Mouse (Mus musculus): Measurements from ENCODE around the gene Olfm3.

DNA sequence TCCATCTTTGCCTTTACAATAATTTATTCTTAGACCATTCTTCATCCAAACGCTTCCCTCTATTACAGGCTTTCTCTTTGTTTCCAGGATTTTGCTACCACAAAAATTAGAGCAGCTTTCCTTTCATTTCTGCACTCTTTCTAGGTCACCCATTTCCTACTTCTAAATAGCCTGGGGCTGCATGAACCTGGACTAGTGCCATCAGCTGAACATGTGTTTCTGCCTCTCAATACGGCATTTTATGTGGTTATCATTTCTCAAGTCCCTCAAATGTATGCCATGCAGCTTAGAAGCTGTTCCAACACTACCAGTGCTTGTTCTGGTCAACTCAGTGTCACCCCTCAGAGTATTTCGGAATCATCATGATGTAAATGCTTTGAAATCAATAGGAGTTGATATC is 191.6 kb downstream of the Olfm3 start:
- TF ChIP-seq CTCF (IDR thresholded peaks at IDR 0.05; ENCODE audit: low read depth) (no peak), EP300 (optimal IDR thresholded peaks at IDR 0.05) (no peak)
